Mouse (Mus musculus) ES-E14 (cell line): ENCODE measurements around the gene Txndc9. TPM values are rescaled to one million over a fixed set of nuclear protein-coding genes. Genes with fewer than 3 reads are reported as not detected.

ENCODE experiments used
- DNase-seq: peaks from one replicate; pipeline ENCODE4 v3.0.0-alpha.2; 2013; ENCODE audit warnings: low read depth, low spot score
- H3K27ac ChIP-seq: 2 replicates; pipeline ENCODE4 v1.5.1; 2012; ENCODE audit warnings: low read depth, mild to moderate bottlenecking, low read length, moderate library complexity, mixed read lengths; ENCODE audit not compliant: poor library complexity, insufficient read depth, severe bottlenecking
- H3K36me3 ChIP-seq: 2 replicates; pipeline ENCODE4 v1.6.1; 2012; ENCODE audit warnings: mild to moderate bottlenecking, low read length, moderate library complexity, mixed read lengths; ENCODE audit not compliant: control insufficient read depth, poor library complexity, insufficient read depth, severe bottlenecking
- H3K4me1 ChIP-seq, 2 experiments: fragments of 150-350 bp in 1 of 2; sonication (generic) in 1 of 2; 2 replicates each; pipeline ENCODE4 v1.6.1; 2012; ENCODE audit warnings: low read length in 2 of 2, mild to moderate bottlenecking in 1 of 2, mixed read lengths in 1 of 2; ENCODE audit not compliant: control insufficient read depth in 2 of 2, insufficient read depth in 2 of 2, poor library complexity in 1 of 2
- H3K4me3 ChIP-seq, 2 experiments: fragments of 150-350 bp in 1 of 2; sonication (generic) in 1 of 2; 2 replicates each; pipeline ENCODE4 v1.5.1; 2012; ENCODE audit warnings: low read length in 2 of 2, low read depth in 1 of 2, mild to moderate bottlenecking in 1 of 2, mixed read lengths in 1 of 2; ENCODE audit not compliant: insufficient read depth in 1 of 2, poor library complexity in 1 of 2, severe bottlenecking in 1 of 2
- H3K9ac ChIP-seq: 2 replicates; pipeline ENCODE4 v1.6.1; 2012; ENCODE audit warnings: low read depth, mild to moderate bottlenecking, low read length, mixed read lengths; ENCODE audit not compliant: poor library complexity, insufficient read depth, severe bottlenecking
- H3K9me3 ChIP-seq: fragments of 150-350 bp; sonication (generic); 2 replicates; pipeline ENCODE4 v1.6.1; 2012; ENCODE audit warnings: low read depth, mild to moderate bottlenecking, low read length; ENCODE audit not compliant: control insufficient read depth, insufficient read depth
- CHD2 ChIP-seq: IDR thresholded peaks from 2 replicates; pipeline ENCODE4 v1.6.1; 2014; ENCODE audit warnings: mild to moderate bottlenecking, low read depth, low read length, inconsistent platforms
- HCFC1 ChIP-seq: IDR thresholded peaks from 2 replicates; pipeline ENCODE4 v1.6.1; 2012; ENCODE audit warnings: low read length, inconsistent platforms, borderline replicate concordance; ENCODE audit not compliant: insufficient read depth
- MAFK ChIP-seq: IDR thresholded peaks from 2 replicates; pipeline ENCODE4 v1.6.1; 2014; ENCODE audit warnings: mild to moderate bottlenecking, low read depth, low read length, inconsistent platforms; ENCODE audit not compliant: insufficient read depth
- ZC3H11A ChIP-seq: IDR thresholded peaks from 2 replicates; pipeline ENCODE4 v1.6.1; 2012; ENCODE audit warnings: low read depth, mild to moderate bottlenecking, inconsistent platforms, low read length, borderline replicate concordance
- ZNF384 ChIP-seq: IDR thresholded peaks from 2 replicates; pipeline ENCODE4 v1.6.1; 2012; ENCODE audit warnings: low read depth, low read length, inconsistent platforms
- in situ Hi-C, 2 experiments: fragments of 600-800 bp; cut with MboI; formaldehyde crosslinking; loops; one replicate each; pipeline ENCODE4 v1.15.1; 2025; ENCODE audit warnings: low sequenced_read_pairs in 2 of 2, inconsistent platforms in 1 of 2; ENCODE audit not compliant: unreplicated experiment in 2 of 2
- total RNA-seq: library from RNA; depleted of rRNA; stranded (reverse); fragments of 300-350 nt; gene quantifications from 2 replicates; pipeline ENCODE4 v1.2.3, GENCODE M21; 2012; rRNA removed

Gene Txndc9
- 42.4 and 71.2 TPM in 2 replicates for total RNA-seq

GRCm38 (mm10) chr1:37997867-37998266 is at the start of gene Txndc9, which contains the start of gene Eif5b:
Gene Txndc9, minus strand, starts transcription at chr1:37997893.
Gene Eif5b, plus strand, starts transcription at chr1:37998010.
- peak within 1 kb of the TSS; percentile 86 to 92 for H3K4me3 ChIP-seq
- peak within 1 kb of the TSS; percentile 84 for H3K27ac ChIP-seq
- peaks cover 18% of the 10 kb centered on the region for H3K36me3 ChIP-seq
- no peaks in the 10 kb centered on the region for H3K9me3 ChIP-seq
- H3K9ac ChIP-seq, result peak within 1 kb of the TSS; percentile 96
- peak; percentile 89 for DNase-seq
- peaks cover 2% of the 10 kb centered on the region in 2 experiments; a peak in 1 of 4 replicates for H3K4me1 ChIP-seq
- TF ChIP-seq ZC3H11A (no peak), HCFC1 (peak; percentile 85)
- in situ Hi-C loops, result no loop called here

GRCm38 (mm10) chr1:38038898-38039297 is 41.2 kb upstream of the Txndc9 start:
- Histone ChIP-seq H3K4me1 (no peaks in the 10 kb centered on the region), H3K36me3 (peaks cover 29% of the 10 kb centered on the region), H3K9me3 (no peaks in the 10 kb centered on the region), H3K9ac (no peak overlapping the region), H3K27ac (no peak overlapping the region), H3K4me3 (no peak overlapping the region)
- in situ Hi-C loops, result no loop called here
- TF ChIP-seq ZC3H11A (no peak), MAFK (no peak), CHD2 (no peak), ZNF384 (no peak), HCFC1 (no peak)
- DNase-seq, result no peak

- Histone ChIP-seq H3K4me3 (no peak overlapping the region), H3K4me1 (no peaks in the 10 kb centered on the region), H3K27ac (no peak overlapping the region), H3K9me3 (no peaks in the 10 kb centered on the region), H3K9ac (no peak overlapping the region), H3K36me3 (peaks cover 32% of the 10 kb centered on the region)
- in situ Hi-C loops, result no loop called here
- DNase-seq, result no peak
- TF ChIP-seq HCFC1 (no peak), CHD2 (no peak), MAFK (no peak), ZNF384 (no peak), ZC3H11A (no peak)
Measured at GRCm38 (mm10) chr1:38037375-38037774, 39.7 kb upstream of the Txndc9 start.

- no peak for DNase-seq
- Histone ChIP-seq H3K4me3 (no peak overlapping the region), H3K4me1 (no peaks in the 10 kb centered on the region), H3K9ac (no peak overlapping the region), H3K9me3 (no peaks in the 10 kb centered on the region), H3K36me3 (peaks cover 26% of the 10 kb centered on the region), H3K27ac (no peak overlapping the region)
- TF ChIP-seq CHD2, result no peak
- no peak for TF ChIP-seq HCFC1
- TF ChIP-seq ZNF384, result no peak
- TF ChIP-seq ZC3H11A, result no peak
- TF ChIP-seq MAFK, result no peak
- in situ Hi-C loops, result no loop called here
Measured at GRCm38 (mm10) chr1:38035521-38035920, 37.8 kb upstream of the Txndc9 start.

GRCm38 (mm10) chr1:38031391-38031790 is 33.7 kb upstream of the Txndc9 start:
- Histone ChIP-seq H3K4me3 (no peak overlapping the region), H3K9me3 (no peaks in the 10 kb centered on the region), H3K9ac (no peak overlapping the region), H3K4me1 (peaks cover 0 to 6% of the 10 kb centered on the region in 2 experiments; a peak in 2 of 4 replicates), H3K36me3 (peaks cover 16% of the 10 kb centered on the region), H3K27ac (no peak overlapping the region)
- in situ Hi-C loops, result no loop called here
- no peak for DNase-seq
- TF ChIP-seq CHD2 (no peak), ZNF384 (no peak), ZC3H11A (no peak), MAFK (no peak), HCFC1 (no peak)
